Mouse (Mus musculus) small intestine, adult 2 months (tissue): ENCODE data around the gene Hmgn1. TPM values are rescaled to one million over a fixed set of nuclear protein-coding genes. Genes with fewer than 3 reads are reported as not detected.
A peak's percentile ranks its signal among the peaks of the same experiment; 100 is the strongest.

Source experiments
- H3K27ac ChIP-seq: fragments of 200-500 bp; 2 replicates; pipeline ENCODE4 v1.5.1; 2012; ENCODE audit warnings: low read depth, low read length, control low read depth, inconsistent platforms; ENCODE audit not compliant: insufficient read depth
- H3K27me3 ChIP-seq: fragments of 200-500 bp; 2 replicates; pipeline ENCODE4 v1.6.1; 2012; ENCODE audit warnings: mild to moderate bottlenecking, moderate library complexity, low read length, inconsistent platforms; ENCODE audit not compliant: control insufficient read depth, insufficient read depth
- H3K36me3 ChIP-seq: fragments of 200-500 bp; 2 replicates; pipeline ENCODE4 v1.6.1; 2012; ENCODE audit warnings: mild to moderate bottlenecking, low read length, control low read depth, inconsistent platforms; ENCODE audit not compliant: control insufficient read depth, insufficient read depth
- H3K4me1 ChIP-seq: fragments of 200-500 bp; 2 replicates; pipeline ENCODE4 v1.6.1; 2012; ENCODE audit warnings: low read length, inconsistent platforms, mixed read lengths; ENCODE audit not compliant: control insufficient read depth, insufficient read depth, insufficient read length
- H3K4me3 ChIP-seq: fragments of 200-500 bp; 2 replicates; pipeline ENCODE4 v1.5.1; 2012; ENCODE audit warnings: low read depth, mild to moderate bottlenecking, control low read depth, inconsistent platforms, low read length, moderate library complexity
- CTCF ChIP-seq: fragments of 200-500 bp; IDR thresholded peaks from 2 replicates; pipeline ENCODE4 v1.5.1; 2012; ENCODE audit warnings: low read depth, mild to moderate bottlenecking, control low read depth, inconsistent platforms, low read length, moderate library complexity, mixed read lengths; ENCODE audit not compliant: insufficient replicate concordance, insufficient read length; ENCODE audit errors: extremely low read depth
- POLR2A ChIP-seq: fragments of 200-500 bp; IDR thresholded peaks from 2 replicates; pipeline ENCODE4 v1.6.1; 2012; ENCODE audit warnings: low read depth, mild to moderate bottlenecking, control low read depth, inconsistent platforms, low read length, moderate library complexity
- WGBS: fragments of 180-500 bp; shearing (Covaris S2); methylation state at CpG from one replicate; pipeline ENCODE4 v1.1.7; 2018; 5-methylcytosine and 5-hydroxymethylcytosine counted together
- polyA plus RNA-seq: library from polyadenylated mRNA; depleted of rRNA; stranded (reverse); fragments of >200 nt; gene quantifications from 2 replicates; pipeline ENCODE4 v1.2.3, GENCODE M21; 2012; rRNA removed

Gene Hmgn1
- polyA plus RNA-seq, 1 experiment, result 4.4 TPM

DNA sequence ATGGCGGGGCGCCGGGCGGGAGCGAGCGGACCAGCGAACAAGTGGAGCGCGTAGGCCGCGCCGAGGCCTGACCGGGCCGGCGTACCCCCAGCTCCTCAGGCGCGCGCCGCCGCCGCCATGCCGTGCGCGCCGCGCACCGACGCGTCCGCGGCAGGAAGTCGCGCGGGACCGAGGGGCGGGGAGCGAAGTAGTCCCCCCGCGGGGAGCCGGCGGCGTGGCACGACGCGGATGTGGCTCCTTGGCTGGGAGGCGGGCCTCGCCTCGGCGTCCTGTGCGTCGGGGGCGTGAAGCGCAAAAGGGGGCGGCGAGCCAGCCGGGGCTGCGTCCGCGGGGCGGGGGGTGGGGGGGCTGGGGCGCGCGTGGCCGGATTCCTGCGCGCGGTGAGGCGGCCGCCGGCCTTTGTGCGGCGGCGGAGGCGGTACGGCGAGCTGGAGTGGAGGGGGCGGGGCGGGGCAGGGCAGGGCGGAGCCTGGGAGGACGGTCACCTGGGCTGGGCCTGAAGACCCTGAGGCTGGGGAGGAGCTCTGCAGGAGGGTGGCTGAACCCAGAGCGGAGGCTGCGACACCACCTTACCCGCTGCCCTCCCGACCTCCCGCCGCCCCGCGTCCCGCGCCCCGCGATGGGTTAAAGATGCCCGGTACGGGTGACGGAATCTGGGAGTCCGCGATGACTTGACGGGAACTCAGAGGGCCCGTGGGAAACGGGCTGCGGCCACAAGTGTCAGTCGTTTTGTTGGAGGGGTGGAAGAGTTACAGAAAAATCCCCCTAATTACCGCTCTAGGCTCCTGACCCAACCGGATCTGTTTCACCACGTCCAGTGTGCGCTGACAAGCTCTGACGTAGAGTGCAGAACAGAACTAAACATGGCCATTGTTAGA, 45.0 kb downstream of the Hmgn1 start, which contains the start of gene Brwd1:
Gene Brwd1 (minus strand): TSS at position 226 of the 878 bp plus-strand sequence.
- under 1% methylated on average over 99 of the region's 107 CpGs for WGBS
- Histone ChIP-seq H3K27ac (peak within 1 kb of the TSS; percentile 97), H3K4me1 (peaks cover 14% of the 10 kb centered on the region; the same call in 1 of the 2 replicates), H3K4me3 (peak within 1 kb of the TSS; percentile 85), H3K36me3 (peaks cover 10% of the 10 kb centered on the region; the same call in 1 of the 2 replicates), H3K27me3 (no peaks in the 10 kb centered on the region)
- peak; percentile 15; the same call in 1 of the 2 replicates for TF ChIP-seq CTCF
- TF ChIP-seq POLR2A, result peak; percentile 84

- TF ChIP-seq CTCF (no peak), POLR2A (no peak)
- 1% methylated on average over 68 of the region's 68 CpGs for WGBS
These were observed 45.7 kb downstream of the Hmgn1 start for GRCm38 (mm10) chr16:96081742-96082241.

DNA sequence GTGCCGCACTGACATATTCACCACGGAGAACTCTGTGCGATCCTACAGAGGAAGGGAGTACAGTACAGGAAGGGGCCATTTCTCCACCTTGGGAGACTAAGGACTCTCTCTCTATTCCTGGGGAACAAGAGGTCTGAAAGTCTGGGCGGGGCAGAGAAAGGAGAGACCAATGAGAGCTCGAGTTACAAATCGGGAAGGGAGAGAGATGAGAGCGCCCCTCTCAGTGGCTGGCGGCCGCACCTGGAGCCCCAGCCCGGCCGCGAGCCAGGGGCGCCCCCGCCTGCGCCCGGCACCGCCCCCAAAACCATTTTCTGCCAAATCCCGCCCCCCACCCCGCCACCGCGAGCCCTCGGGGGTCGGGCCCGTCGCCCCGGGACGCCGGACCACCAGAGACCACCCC, 46.2 kb downstream of the Hmgn1 start:
- Histone ChIP-seq H3K4me3 (peak overlapping the region; percentile 85), H3K36me3 (peaks cover 14% of the 10 kb centered on the region), H3K27me3 (no peaks in the 10 kb centered on the region), H3K27ac (peak overlapping the region; percentile 67), H3K4me1 (peaks cover 14% of the 10 kb centered on the region; the same call in 1 of the 2 replicates)
- TF ChIP-seq CTCF (no peak), POLR2A (no peak)
- WGBS, result under 1% methylated on average over 28 of the region's 28 CpGs

More at GRCm38 (mm10) chr16:96081742-96082241, 45.7 kb downstream of the Hmgn1 start:
- H3K36me3 ChIP-seq, result peaks cover 12% of the 10 kb centered on the region
- peak overlapping the region; percentile 90 for H3K27ac ChIP-seq
- H3K4me1 ChIP-seq, result peaks cover 14% of the 10 kb centered on the region; the same call in 1 of the 2 replicates
- H3K4me3 ChIP-seq, result peak overlapping the region; percentile 85
- no peaks in the 10 kb centered on the region for H3K27me3 ChIP-seq

GRCm38 (mm10) chr16:96080524-96080923, 47.0 kb downstream of the Hmgn1 start:
- no peak overlapping the region for H3K4me3 ChIP-seq

More at GRCm38 (mm10) chr16:96080524-96080923, 47.0 kb downstream of the Hmgn1 start:
- Histone ChIP-seq H3K27ac (no peak overlapping the region), H3K36me3 (peaks cover 21% of the 10 kb centered on the region), H3K27me3 (no peaks in the 10 kb centered on the region), H3K4me1 (peaks cover 9% of the 10 kb centered on the region; the same call in 1 of the 2 replicates)
- TF ChIP-seq POLR2A, result no peak
- no peak for TF ChIP-seq CTCF
- 77% methylated on average over 7 of the region's 7 CpGs for WGBS

Other genes with a start within 250 kb of the Hmgn1 start
- 3.8 and 4.4 TPM in 2 replicates for gene Psmg1, start 136.8 kb downstream of the Hmgn1 start, polyA plus RNA-seq
- 10.7 and 14.0 TPM in 2 replicates for gene Brwd1, start 45.2 kb downstream of the Hmgn1 start, polyA plus RNA-seq
- gene Wrb, start 17.7 kb upstream of the Hmgn1 start, polyA plus RNA-seq, result 11.9 and 15.5 TPM in 2 replicates
- gene Lca5l, start 64.5 kb upstream of the Hmgn1 start, polyA plus RNA-seq, result 0.06 and 0.11 TPM in 2 replicates
- 3.8 and 4.5 TPM in 2 replicates for gene Sh3bgr, start 72.7 kb upstream of the Hmgn1 start, polyA plus RNA-seq
- 0.34 and 3.4 TPM in 2 replicates for gene B3galt5, start 108.1 kb upstream of the Hmgn1 start, polyA plus RNA-seq